Mouse (Mus musculus) small intestine, adult 10 weeks (tissue): ENCODE measurements around the gene D630023F18Rik. TPM values are rescaled to one million over a fixed set of nuclear protein-coding genes. Genes with fewer than 3 reads are reported as not detected.

Source experiments
- polyA plus RNA-seq: library from polyadenylated mRNA; stranded (reverse); fragments of 350-450 nt; fragmentation: Illumina TruSeq; extraction: RNeasy Lipid Tissue Mini Kit (QIAGEN cat#74804); gene quantifications from one replicate; pipeline ENCODE4 v1.2.3, GENCODE M21; 2014; ENCODE audit warnings: low replicate concordance

Gene D630023F18Rik
- polyA plus RNA-seq: 2.7 TPM

GRCm38 (mm10) chr1:65122574-65123372, at the start of gene D630023F18Rik:
Gene D630023F18Rik, minus strand, starts transcription at chr1:65123214.

DNA sequence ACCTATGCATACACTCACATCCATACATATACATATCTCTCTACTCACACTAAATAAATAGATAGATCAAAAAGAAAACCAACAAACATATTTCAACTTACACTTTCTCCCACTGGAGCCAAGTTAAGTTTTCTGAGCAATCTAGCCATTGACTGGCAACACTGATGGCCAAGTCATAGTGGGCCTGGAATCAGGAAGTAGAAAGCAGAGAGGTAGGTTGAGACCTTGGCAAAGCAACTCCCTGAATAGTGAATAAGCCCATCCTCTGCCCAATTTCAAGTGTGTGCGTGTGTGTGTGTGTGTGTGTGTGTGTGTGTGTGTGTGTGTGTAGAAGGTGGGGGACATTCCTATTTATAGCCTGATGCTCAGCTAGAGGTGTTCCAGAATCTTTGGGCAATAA, 3.6 kb downstream of the D630023F18Rik start, which contains the start of gene Gm28845:
TSS of gene Gm28845 (minus strand) at position 121 of the 400 bp plus-strand sequence.

GRCm38 (mm10) chr1:65103273-65103672, 19.7 kb downstream of the D630023F18Rik start, which contains the start of gene Cryga:
Gene Cryga, minus strand, starts transcription at chr1:65103373.

GRCm38 (mm10) chr1:65082188-65082587, 40.8 kb downstream of the D630023F18Rik start, which contains the start of gene Crygb:
Gene Crygb, minus strand, starts transcription at chr1:65082288.

GRCm38 (mm10) chr1:65073589-65073988, 49.4 kb downstream of the D630023F18Rik start, which contains the start of gene Crygc:
Gene Crygc, minus strand, starts transcription at chr1:65073689.

GRCm38 (mm10) chr1:65063352-65063751, 59.7 kb downstream of the D630023F18Rik start, which contains the start of gene Crygd:
Gene Crygd, minus strand, starts transcription at chr1:65063452.

Other genes with a start within 250 kb of the D630023F18Rik start
- 3.6 TPM for gene Plekhm3, start 166.4 kb downstream of the D630023F18Rik start, polyA plus RNA-seq
- gene Akr1cl, start 90.5 kb downstream of the D630023F18Rik start, polyA plus RNA-seq: not detected
- gene Cryge, start 72.1 kb downstream of the D630023F18Rik start, polyA plus RNA-seq: not detected
- gene Crygd, start 59.8 kb downstream of the D630023F18Rik start, polyA plus RNA-seq: not detected
- not detected for gene Crygc, start 49.5 kb downstream of the D630023F18Rik start, polyA plus RNA-seq
- gene Crygb, start 40.9 kb downstream of the D630023F18Rik start, polyA plus RNA-seq: not detected
- not detected for gene Cryga, start 19.8 kb downstream of the D630023F18Rik start, polyA plus RNA-seq
- gene Gm28845, start 3.7 kb downstream of the D630023F18Rik start, polyA plus RNA-seq: not detected
- gene Idh1, start 63.3 kb upstream of the D630023F18Rik start, polyA plus RNA-seq: 1,050 TPM
- 14.5 TPM for gene Pikfyve, start 63.5 kb upstream of the D630023F18Rik start, polyA plus RNA-seq
- gene Pth2r, start 158.8 kb upstream of the D630023F18Rik start, polyA plus RNA-seq: not detected